Mouse (Mus musculus) pancreas, adult 10 weeks (tissue): Measurements from ENCODE around the gene Zfp867. TPM values are rescaled to one million over a fixed set of nuclear protein-coding genes. Genes with fewer than 3 reads are reported as not detected.

Experiments used
- polyA plus RNA-seq: library from polyadenylated mRNA; stranded (reverse); fragments of 350-450 nt; fragmentation: Illumina TruSeq; extraction: RNeasy Lipid Tissue Mini Kit (QIAGEN cat#74804); gene quantifications from one replicate; pipeline ENCODE4 v1.2.3, GENCODE M21; 2015; ENCODE audit warnings: low read depth, low replicate concordance; ENCODE audit not compliant: insufficient read depth

The Zfp867 gene
- 1.4 TPM for polyA plus RNA-seq

DNA sequence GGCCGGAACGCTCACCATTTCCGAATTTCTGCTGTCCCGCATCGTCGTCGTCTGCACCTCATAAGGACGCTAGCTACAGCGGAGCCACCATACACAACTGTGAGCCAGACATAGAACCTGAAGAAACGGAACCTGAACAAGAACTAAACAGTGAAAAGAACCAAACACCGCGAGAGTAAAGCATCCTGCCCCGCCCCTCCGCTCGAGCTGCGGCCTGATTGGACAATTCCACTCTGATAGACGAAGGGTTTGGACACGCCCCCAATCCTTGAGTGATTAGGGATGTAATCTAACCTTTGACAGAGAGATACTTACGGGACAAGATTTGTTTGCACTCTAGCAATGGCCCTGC, at the start of gene Zfp867:
TSS of gene Zfp867 (minus strand) at position 149 of the 352 bp plus-strand sequence.

GRCm38 (mm10) chr11:59451086-59451485, 21.2 kb downstream of the Zfp867 start, which contains the start of gene Snap47:
Gene Snap47, minus strand, starts transcription at chr11:59451186.

DNA sequence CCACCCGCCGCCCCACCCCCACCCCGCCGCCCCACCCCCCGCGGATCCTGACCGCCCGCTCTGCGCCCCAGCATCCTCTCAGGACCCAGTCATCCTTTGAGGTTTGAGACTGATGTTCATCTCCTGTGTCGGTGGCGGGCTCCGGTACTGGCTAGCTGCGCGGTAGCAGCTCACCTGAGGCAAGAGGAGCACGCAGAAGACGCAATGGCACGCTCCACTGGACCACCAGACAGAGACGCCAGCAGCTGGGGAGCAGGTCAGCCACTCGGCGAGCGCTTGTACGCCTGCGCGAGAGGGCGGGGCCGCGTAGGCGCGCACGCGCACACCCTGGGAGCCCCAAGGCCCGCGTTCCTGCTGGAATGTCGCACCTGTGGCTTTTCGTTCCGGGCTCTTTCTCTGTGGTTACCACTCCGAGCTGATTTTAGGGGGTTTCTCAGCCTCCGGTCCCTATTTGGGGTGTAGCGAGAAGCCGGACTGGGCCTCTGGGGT, 22.5 kb downstream of the Zfp867 start, which contains the start of gene Jmjd4:
TSS of gene Jmjd4 (plus strand) at position 305 of the 489 bp plus-strand sequence.

Other genes with a start within 250 kb of the Zfp867 start
- gene Arf1, start 244.2 kb downstream of the Zfp867 start, polyA plus RNA-seq, result 83.4 TPM
- gene Wnt3a, start 181.7 kb downstream of the Zfp867 start, polyA plus RNA-seq, result not detected
- gene Wnt9a, start 165.5 kb downstream of the Zfp867 start, polyA plus RNA-seq, result 1.6 TPM
- not detected for gene Prss38, start 96.8 kb downstream of the Zfp867 start, polyA plus RNA-seq
- 2.0 TPM for gene Jmjd4, start 22.4 kb downstream of the Zfp867 start, polyA plus RNA-seq
- gene Snap47, start 21.3 kb downstream of the Zfp867 start, polyA plus RNA-seq, result 9.4 TPM
- gene Zkscan17, start 54.3 kb upstream of the Zfp867 start, polyA plus RNA-seq, result 2.8 TPM
- not detected for gene Nlrp3, start 69.1 kb upstream of the Zfp867 start, polyA plus RNA-seq
- not detected for gene Olfr222, start 103.8 kb upstream of the Zfp867 start, polyA plus RNA-seq
- not detected for gene Olfr223, start 120.8 kb upstream of the Zfp867 start, polyA plus RNA-seq
- gene Mprip, start 188.8 kb upstream of the Zfp867 start, polyA plus RNA-seq, result 66.3 TPM